Mouse (Mus musculus) neural tube, embryonic 15.5 days (tissue): ENCODE measurements around the gene Marc2. TPM values are rescaled to one million over a fixed set of nuclear protein-coding genes. Genes with fewer than 3 reads are reported as not detected.
A peak's percentile ranks its signal among the peaks of the same experiment; 100 is the strongest.

Experiments
- ATAC-seq: fragments of 200-750 bp; cut with Nextera tagmentation; 2 replicates; pipeline ENCODE4 v1.8.0; 2017; ENCODE audit warnings: mild to moderate bottlenecking, moderate TSS enrichment, moderate library complexity; ENCODE audit not compliant: low FRiP score
- H3K27ac ChIP-seq: fragments of 300-500 bp; sonication (generic); replicated peaks from 2 replicates; pipeline ENCODE4 v1.5.1; 2015; ENCODE audit warnings: mild to moderate bottlenecking, inconsistent platforms
- H3K27me3 ChIP-seq: fragments of 300-500 bp; sonication (generic); replicated peaks from 2 replicates; pipeline ENCODE4 v1.6.1; 2015; ENCODE audit warnings: inconsistent platforms
- H3K36me3 ChIP-seq: fragments of 300-500 bp; sonication (generic); 2 replicates; pipeline ENCODE4 v1.6.1; 2015; ENCODE audit warnings: inconsistent platforms
- H3K4me1 ChIP-seq: fragments of 300-500 bp; sonication (generic); 2 replicates; pipeline ENCODE4 v1.6.1; 2015; ENCODE audit warnings: inconsistent platforms
- H3K4me2 ChIP-seq: fragments of 300-500 bp; sonication (generic); 2 replicates; pipeline ENCODE4 v1.6.1; 2015; ENCODE audit warnings: inconsistent platforms, mild to moderate bottlenecking, moderate library complexity
- H3K4me3 ChIP-seq: fragments of 300-500 bp; sonication (generic); replicated peaks from 2 replicates; pipeline ENCODE4 v1.5.1; 2015; ENCODE audit warnings: mild to moderate bottlenecking, inconsistent platforms
- H3K9ac ChIP-seq: fragments of 300-500 bp; sonication (generic); replicated peaks from 2 replicates; pipeline ENCODE4 v1.6.1; 2015; ENCODE audit warnings: mild to moderate bottlenecking, inconsistent platforms
- H3K9me3 ChIP-seq: fragments of 300-500 bp; sonication (generic); replicated peaks from 2 replicates; pipeline ENCODE4 v1.6.1; 2016; ENCODE audit warnings: inconsistent platforms
- WGBS: fragments of 180-500 bp; shearing (Covaris S2); methylation state at CpG from one replicate; pipeline ENCODE4 v1.1.7; 2015; ENCODE audit warnings: mixed read lengths; 5-methylcytosine and 5-hydroxymethylcytosine counted together
- polyA plus RNA-seq: library from polyadenylated mRNA; unstranded; fragments of >200 nt; fragmentation: Nextera tagmentation; extraction: Ambion mirVana; gene quantifications from 2 replicates; pipeline ENCODE4 v1.2.1, GENCODE M21; 2015

Gene Marc2
- polyA plus RNA-seq, 1 experiment from 2014 or later: 113 TPM

DNA sequence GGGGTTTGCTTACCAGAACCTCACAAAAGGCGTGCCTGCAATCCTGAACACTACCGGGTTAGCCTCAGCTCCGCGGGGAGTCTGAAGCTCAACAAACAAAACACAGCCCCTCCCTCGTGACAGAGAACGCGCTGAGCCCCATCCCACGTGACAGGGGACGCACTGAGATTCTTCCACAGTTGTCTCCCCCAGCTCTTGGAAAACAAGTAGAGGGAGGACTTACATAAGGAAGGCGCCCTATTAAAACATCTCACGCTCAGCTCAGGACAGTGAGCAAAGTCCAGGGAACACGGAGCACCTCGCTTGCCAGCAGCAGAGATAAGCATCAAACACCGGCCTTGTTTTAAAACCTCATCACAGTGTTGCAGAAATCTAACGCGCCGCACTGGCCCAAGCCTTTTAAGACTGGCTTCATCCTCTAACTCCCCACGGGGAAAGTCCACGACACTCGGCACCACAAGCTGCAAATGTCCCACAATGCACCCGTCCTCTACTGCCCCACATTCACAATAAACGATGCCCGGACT is 19.0 kb downstream of the Marc2 start:
- WGBS: 24% methylated on average over 23 of the region's 23 CpGs
- Histone ChIP-seq H3K27me3 (no peaks in the 10 kb centered on the region), H3K4me1 (peaks cover 31% of the 10 kb centered on the region), H3K27ac (no peak overlapping the region), H3K9ac (no peak overlapping the region), H3K4me2 (peak overlapping the region; percentile 47), H3K4me3 (peak overlapping the region; percentile 3; the same call in 1 of the 2 replicates), H3K9me3 (no peaks in the 10 kb centered on the region), H3K36me3 (peaks cover 19% of the 10 kb centered on the region)
- ATAC-seq: no peak

- H3K36me3 ChIP-seq: peaks cover 8% of the 10 kb centered on the region
- no peak overlapping the region for H3K4me3 ChIP-seq
- 25% methylated on average over 11 of the region's 11 CpGs for WGBS
- H3K9ac ChIP-seq: no peak overlapping the region
- no peaks in the 10 kb centered on the region for H3K27me3 ChIP-seq
- H3K4me2 ChIP-seq: peak overlapping the region; percentile 45
- H3K9me3 ChIP-seq: no peaks in the 10 kb centered on the region
- peak; percentile 57; the same call in 1 of the 2 replicates for ATAC-seq
- H3K27ac ChIP-seq: no peak overlapping the region
- peaks cover 31% of the 10 kb centered on the region for H3K4me1 ChIP-seq
These were observed 21.2 kb downstream of the Marc2 start for GRCm38 (mm10) chr1:184825093-184825492.

- Histone ChIP-seq H3K4me3 (0 out of 2 replicates have a peak overlapping the region, but pooled peaks have one; percentile 6), H3K4me2 (peak overlapping the region; percentile 45), H3K4me1 (peaks cover 31% of the 10 kb centered on the region), H3K9ac (no peak overlapping the region), H3K27me3 (no peaks in the 10 kb centered on the region), H3K9me3 (no peaks in the 10 kb centered on the region), H3K27ac (no peak overlapping the region), H3K36me3 (peaks cover 10% of the 10 kb centered on the region; the same call in 1 of the 2 replicates)
- 5% methylated on average over 12 of the region's 12 CpGs for WGBS
- peak; percentile 84; the same call in 1 of the 2 replicates for ATAC-seq
These were observed 21.8 kb downstream of the Marc2 start for GRCm38 (mm10) chr1:184824439-184824851.

GRCm38 (mm10) chr1:184822678-184823077 is 23.6 kb downstream of the Marc2 start:
- Histone ChIP-seq H3K9ac (no peak overlapping the region), H3K4me3 (peak overlapping the region; percentile 24), H3K27ac (no peak overlapping the region), H3K4me2 (peak overlapping the region; percentile 52), H3K36me3 (peaks cover 20% of the 10 kb centered on the region), H3K9me3 (no peaks in the 10 kb centered on the region), H3K4me1 (peaks cover 31% of the 10 kb centered on the region), H3K27me3 (no peaks in the 10 kb centered on the region)
- peak; percentile 56 for ATAC-seq
- WGBS: 13% methylated on average over 11 of the region's 11 CpGs

- H3K4me1 ChIP-seq: peaks cover 4% of the 10 kb centered on the region
- no peak overlapping the region for H3K9ac ChIP-seq
- H3K27ac ChIP-seq: no peak overlapping the region
- peaks cover 33% of the 10 kb centered on the region for H3K36me3 ChIP-seq
- no peaks in the 10 kb centered on the region for H3K9me3 ChIP-seq
- no peak for ATAC-seq
- H3K4me3 ChIP-seq: no peak overlapping the region
- H3K27me3 ChIP-seq: no peaks in the 10 kb centered on the region
- 86% methylated on average over 6 of the region's 6 CpGs for WGBS
- no peak overlapping the region for H3K4me2 ChIP-seq
These were observed 28.5 kb downstream of the Marc2 start for GRCm38 (mm10) chr1:184817768-184818167.

- H3K4me3 ChIP-seq: no peak overlapping the region
- no peak overlapping the region for H3K27ac ChIP-seq
- no peaks in the 10 kb centered on the region for H3K9me3 ChIP-seq
- no peak for ATAC-seq
- 81% methylated on average over 8 of the region's 8 CpGs for WGBS
- H3K36me3 ChIP-seq: 0 out of 2 replicates have a peak, but pooled peaks cover 12% of the 10 kb centered on the region
- no peak overlapping the region for H3K4me2 ChIP-seq
- peaks cover 27% of the 10 kb centered on the region for H3K27me3 ChIP-seq
- H3K4me1 ChIP-seq: peaks cover 11% of the 10 kb centered on the region
- H3K9ac ChIP-seq: no peak overlapping the region
These were observed 34.5 kb downstream of the Marc2 start for GRCm38 (mm10) chr1:184811716-184812250.

DNA sequence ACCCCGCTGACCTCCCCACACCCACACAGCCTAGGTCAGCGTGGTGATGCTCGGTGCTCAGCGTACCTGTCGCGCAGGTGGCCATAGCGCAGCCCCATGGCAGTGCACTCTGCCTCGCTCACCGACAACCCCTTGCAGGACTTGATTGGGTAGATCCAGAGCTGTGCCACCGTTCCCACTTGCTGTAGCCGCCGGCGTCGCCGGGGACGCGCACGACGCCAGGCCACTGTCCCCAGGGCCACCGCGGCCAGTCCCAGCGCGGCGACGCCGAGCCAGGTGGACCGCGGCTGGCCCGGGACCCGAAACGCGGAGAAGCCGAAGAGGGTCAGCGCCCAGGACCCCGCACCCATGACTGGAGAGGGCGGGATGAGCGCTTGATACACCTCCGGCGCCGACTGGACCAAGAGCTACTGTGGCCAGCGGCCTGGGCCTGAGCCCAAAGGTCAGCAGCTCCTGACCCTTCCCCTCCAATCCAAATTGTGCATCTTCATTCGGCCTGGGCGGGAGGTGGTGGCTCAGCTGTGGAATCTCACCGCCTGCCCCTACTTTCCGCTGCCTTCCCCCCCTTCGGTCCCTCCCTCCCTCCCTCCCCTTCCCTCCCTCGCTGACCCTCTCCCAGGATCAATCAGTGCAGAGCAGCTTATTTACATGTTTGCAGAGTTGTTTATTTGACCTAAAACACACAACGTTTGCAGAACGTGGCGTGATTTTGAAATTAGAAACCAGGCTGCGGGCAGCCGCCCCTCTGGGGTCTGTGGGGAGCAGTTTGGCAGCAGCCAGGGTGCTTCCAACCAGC is 35.3 kb downstream of the Marc2 start, which contains the start of gene Marc1:
TSS of gene Marc1 (minus strand) at position 534 of the 796 bp plus-strand sequence.
- H3K4me2 ChIP-seq: peak within 1 kb of the TSS; percentile 82
- peak within 1 kb of the TSS; percentile 47 for H3K9ac ChIP-seq
- peaks cover 11% of the 10 kb centered on the region for H3K4me1 ChIP-seq
- H3K4me3 ChIP-seq: peak within 1 kb of the TSS; percentile 38
- peak; percentile 50 for ATAC-seq
- no peak within 1 kb of the TSS for H3K27ac ChIP-seq
- H3K36me3 ChIP-seq: 0 out of 2 replicates have a peak, but pooled peaks cover 12% of the 10 kb centered on the region
- no peaks in the 10 kb centered on the region for H3K9me3 ChIP-seq
- 8% methylated on average over 52 of the region's 52 CpGs for WGBS
- peaks cover 27% of the 10 kb centered on the region for H3K27me3 ChIP-seq

DNA sequence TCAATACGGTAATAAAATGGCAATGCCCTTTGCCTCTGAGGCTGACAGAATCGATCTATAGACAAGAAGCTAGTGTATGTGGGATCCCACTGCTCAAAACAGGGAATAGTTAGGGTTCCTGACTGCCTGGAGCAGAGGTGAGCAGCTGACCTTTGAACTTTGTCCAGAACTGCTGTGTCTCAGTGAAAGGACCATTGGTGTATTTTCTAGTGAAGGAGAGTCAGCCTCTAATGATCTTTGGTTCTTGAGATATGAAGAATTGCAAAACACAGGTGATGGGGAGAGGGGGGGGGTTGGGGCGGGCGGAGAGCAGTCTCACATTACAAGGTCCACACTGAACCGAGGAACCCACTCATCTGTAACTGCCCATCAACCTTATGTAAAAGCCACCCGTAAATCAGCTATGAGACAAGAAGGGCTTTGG is 36.7 kb downstream of the Marc2 start:
- 68% methylated on average over 6 of the region's 6 CpGs for WGBS
- H3K9me3 ChIP-seq: no peaks in the 10 kb centered on the region
- no peak overlapping the region for H3K4me2 ChIP-seq
- H3K27ac ChIP-seq: no peak overlapping the region
- H3K4me3 ChIP-seq: no peak overlapping the region
- no peak overlapping the region for H3K9ac ChIP-seq
- ATAC-seq: no peak
- H3K36me3 ChIP-seq: 0 out of 2 replicates have a peak, but pooled peaks cover 7% of the 10 kb centered on the region
- H3K4me1 ChIP-seq: peaks cover 11% of the 10 kb centered on the region
- H3K27me3 ChIP-seq: peaks cover 27% of the 10 kb centered on the region

DNA sequence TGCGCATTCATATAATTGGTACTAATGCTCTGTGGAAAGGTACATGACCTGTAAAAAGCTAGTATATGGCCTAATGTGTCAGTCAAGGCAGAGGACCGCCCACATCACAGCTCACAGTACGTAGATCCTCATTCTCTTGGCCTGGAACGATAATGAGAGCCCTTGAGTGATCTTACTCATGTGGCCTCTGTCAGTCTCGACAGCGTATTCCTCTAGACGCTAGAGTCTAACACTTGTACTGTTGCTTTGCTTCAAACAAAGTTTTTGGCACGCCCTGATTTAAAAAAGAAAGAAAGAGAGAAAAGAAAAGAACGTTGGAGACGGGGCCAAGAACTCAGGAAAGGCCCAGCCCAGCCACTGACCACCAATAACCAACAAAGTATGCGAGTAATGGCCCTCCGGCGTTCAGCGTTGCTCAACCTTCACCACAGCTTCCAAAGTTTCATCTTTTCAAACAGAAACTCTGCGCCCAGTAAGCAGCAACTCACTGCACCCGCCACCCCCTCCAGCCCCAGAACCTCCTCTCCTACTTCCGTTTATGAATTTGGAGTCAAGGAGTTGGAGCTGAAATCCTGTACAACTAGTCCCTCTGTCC is 37.7 kb downstream of the Marc2 start:
- Histone ChIP-seq H3K9ac (no peak overlapping the region), H3K36me3 (0 out of 2 replicates have a peak, but pooled peaks cover 5% of the 10 kb centered on the region), H3K9me3 (no peaks in the 10 kb centered on the region), H3K4me2 (no peak overlapping the region), H3K4me3 (no peak overlapping the region), H3K4me1 (peaks cover 11% of the 10 kb centered on the region), H3K27me3 (peaks cover 27% of the 10 kb centered on the region), H3K27ac (no peak overlapping the region)
- WGBS: 91% methylated on average over 17 of the region's 17 CpGs
- ATAC-seq: no peak

- Histone ChIP-seq H3K9me3 (no peaks in the 10 kb centered on the region), H3K4me3 (no peak overlapping the region), H3K9ac (no peak overlapping the region), H3K27me3 (peaks cover 27% of the 10 kb centered on the region), H3K36me3 (no peaks in the 10 kb centered on the region), H3K4me1 (peaks cover 11% of the 10 kb centered on the region), H3K27ac (no peak overlapping the region), H3K4me2 (no peak overlapping the region)
- ATAC-seq: no peak
- 73% methylated on average over 15 of the region's 15 CpGs for WGBS
These were observed 38.4 kb downstream of the Marc2 start for GRCm38 (mm10) chr1:184807627-184808417.

DNA sequence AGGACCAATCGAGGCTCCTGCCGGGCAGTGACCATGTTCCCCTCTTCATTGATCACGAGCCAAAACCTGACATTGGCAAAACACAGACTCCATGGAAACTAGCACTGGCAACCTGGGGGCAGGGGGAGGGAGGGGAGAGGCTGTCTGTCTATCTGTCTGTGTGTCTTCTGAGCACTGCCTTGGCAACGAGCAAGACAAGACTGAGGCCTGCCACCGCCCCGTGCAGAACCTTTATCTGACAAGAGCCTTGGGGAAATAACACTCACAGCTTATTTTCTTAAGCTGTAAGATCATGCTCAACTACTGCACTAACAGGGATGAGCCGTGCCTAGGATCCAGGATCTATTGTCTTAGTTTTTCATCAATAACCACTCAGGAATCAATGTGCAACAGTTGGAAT is 39.1 kb downstream of the Marc2 start:
- 77% methylated on average over 7 of the region's 7 CpGs for WGBS
- Histone ChIP-seq H3K9ac (no peak overlapping the region), H3K27me3 (peaks cover 23% of the 10 kb centered on the region), H3K9me3 (no peaks in the 10 kb centered on the region), H3K36me3 (no peaks in the 10 kb centered on the region), H3K4me1 (peaks cover 11% of the 10 kb centered on the region), H3K4me2 (no peak overlapping the region), H3K4me3 (no peak overlapping the region), H3K27ac (no peak overlapping the region)
- no peak for ATAC-seq
